Mouse (Mus musculus) small intestine, adult 2 months (tissue): ENCODE data around the gene Actr8. TPM values are rescaled to one million over a fixed set of nuclear protein-coding genes. Genes with fewer than 3 reads are reported as not detected.

ENCODE experiments used
- H3K27ac ChIP-seq: fragments of 200-500 bp; 2 replicates; pipeline ENCODE4 v1.5.1; 2012; ENCODE audit warnings: low read depth, low read length, control low read depth, inconsistent platforms; ENCODE audit not compliant: insufficient read depth
- H3K27me3 ChIP-seq: fragments of 200-500 bp; 2 replicates; pipeline ENCODE4 v1.6.1; 2012; ENCODE audit warnings: mild to moderate bottlenecking, moderate library complexity, low read length, inconsistent platforms; ENCODE audit not compliant: control insufficient read depth, insufficient read depth
- H3K36me3 ChIP-seq: fragments of 200-500 bp; 2 replicates; pipeline ENCODE4 v1.6.1; 2012; ENCODE audit warnings: mild to moderate bottlenecking, low read length, control low read depth, inconsistent platforms; ENCODE audit not compliant: control insufficient read depth, insufficient read depth
- H3K4me1 ChIP-seq: fragments of 200-500 bp; 2 replicates; pipeline ENCODE4 v1.6.1; 2012; ENCODE audit warnings: low read length, inconsistent platforms, mixed read lengths; ENCODE audit not compliant: control insufficient read depth, insufficient read depth, insufficient read length
- H3K4me3 ChIP-seq: fragments of 200-500 bp; 2 replicates; pipeline ENCODE4 v1.5.1; 2012; ENCODE audit warnings: low read depth, mild to moderate bottlenecking, control low read depth, inconsistent platforms, low read length, moderate library complexity
- CTCF ChIP-seq: fragments of 200-500 bp; IDR thresholded peaks from 2 replicates; pipeline ENCODE4 v1.5.1; 2012; ENCODE audit warnings: low read depth, mild to moderate bottlenecking, control low read depth, inconsistent platforms, low read length, moderate library complexity, mixed read lengths; ENCODE audit not compliant: insufficient replicate concordance, insufficient read length; ENCODE audit errors: extremely low read depth
- POLR2A ChIP-seq: fragments of 200-500 bp; IDR thresholded peaks from 2 replicates; pipeline ENCODE4 v1.6.1; 2012; ENCODE audit warnings: low read depth, mild to moderate bottlenecking, control low read depth, inconsistent platforms, low read length, moderate library complexity
- WGBS: fragments of 180-500 bp; shearing (Covaris S2); methylation state at CpG from one replicate; pipeline ENCODE4 v1.1.7; 2018; 5-methylcytosine and 5-hydroxymethylcytosine counted together
- polyA plus RNA-seq: library from polyadenylated mRNA; depleted of rRNA; stranded (reverse); fragments of >200 nt; gene quantifications from 2 replicates; pipeline ENCODE4 v1.2.3, GENCODE M21; 2012; rRNA removed

Gene Actr8
- polyA plus RNA-seq, 1 experiment: 6.3 TPM

DNA sequence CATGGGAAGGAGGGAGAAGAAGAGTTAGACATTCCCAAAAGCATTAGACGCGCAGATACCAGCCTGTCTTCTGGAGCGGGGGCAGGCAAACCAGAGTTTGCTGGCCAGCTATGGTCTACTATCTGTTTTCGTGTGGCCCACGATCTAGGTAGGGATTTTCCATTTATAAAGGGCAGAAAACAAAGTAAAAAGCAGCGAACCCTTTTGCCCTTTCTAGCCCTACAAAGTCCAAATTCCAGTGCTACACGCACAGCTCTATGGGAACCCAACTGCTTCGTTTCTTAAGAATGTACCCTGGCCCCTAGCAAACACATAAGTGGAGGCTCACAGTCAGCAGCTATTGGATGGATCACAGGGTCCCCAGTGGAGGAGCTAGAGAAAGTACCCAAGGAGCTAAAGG is 72.1 kb downstream of the Actr8 start:
- Histone ChIP-seq H3K27me3 (no peaks in the 10 kb centered on the region), H3K36me3 (no peaks in the 10 kb centered on the region), H3K4me1 (no peaks in the 10 kb centered on the region), H3K4me3 (no peak overlapping the region), H3K27ac (no peak overlapping the region)
- TF ChIP-seq CTCF (no peak), POLR2A (no peak)
- WGBS: 80% methylated on average over 8 of the region's 8 CpGs

DNA sequence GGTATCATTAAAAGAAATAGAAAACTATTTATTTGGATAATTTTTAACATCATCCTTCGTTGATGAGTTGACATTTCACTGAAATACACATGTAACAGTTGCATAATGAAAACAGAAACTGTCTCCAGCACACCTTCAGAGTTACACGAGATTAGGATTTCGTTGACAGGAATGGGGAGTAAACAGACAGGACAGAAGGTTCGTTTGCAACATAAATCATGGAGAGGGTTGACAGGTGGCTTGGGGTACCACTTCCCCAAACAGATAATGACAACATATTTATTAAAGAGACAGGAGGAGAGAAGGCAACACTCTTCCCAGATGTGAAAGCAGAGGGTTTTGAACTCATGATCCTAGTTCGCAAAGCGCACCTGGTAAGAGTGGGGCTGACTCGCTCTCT is 76.8 kb downstream of the Actr8 start:
- H3K4me1 ChIP-seq: no peaks in the 10 kb centered on the region
- H3K27me3 ChIP-seq: no peaks in the 10 kb centered on the region
- TF ChIP-seq CTCF: no peak
- H3K36me3 ChIP-seq: no peaks in the 10 kb centered on the region
- WGBS: 50% methylated on average over 7 of the region's 7 CpGs
- no peak overlapping the region for H3K27ac ChIP-seq
- no peak overlapping the region for H3K4me3 ChIP-seq

Other genes with a start within 250 kb of the Actr8 start
- gene Selenok, start 10.0 kb upstream of the Actr8 start, polyA plus RNA-seq: 6.0 and 14.3 TPM in 2 replicates
- gene Il17rb, start 30.6 kb downstream of the Actr8 start, polyA plus RNA-seq: 1.2 and 3.0 TPM in 2 replicates
- gene Chdh, start 30.7 kb downstream of the Actr8 start, polyA plus RNA-seq: 41.7 and 92.0 TPM in 2 replicates